Mouse (Mus musculus) neural tube, embryonic 11.5 days (tissue): ENCODE data around the gene Abtb1. TPM values are rescaled to one million over a fixed set of nuclear protein-coding genes. Genes with fewer than 3 reads are reported as not detected.

Experiments used
- ATAC-seq: fragments of 200-750 bp; cut with Nextera tagmentation; 2 replicates; pipeline ENCODE4 v1.8.0; 2017; ENCODE audit warnings: moderate number of reproducible peaks, mild to moderate bottlenecking, moderate TSS enrichment, moderate library complexity; ENCODE audit not compliant: insufficient read depth, low FRiP score, low TSS enrichment
- DNase-seq: peaks from one replicate; pipeline ENCODE4 v3.0.0-alpha.2; 2015; ENCODE audit warnings: low spot score
- H3K27ac ChIP-seq: fragments of 300-500 bp; sonication (generic); 2 replicates; pipeline ENCODE4 v1.5.1; 2014; ENCODE audit warnings: low read depth, mild to moderate bottlenecking, low read length
- H3K27me3 ChIP-seq: fragments of 300-500 bp; sonication (generic); 2 replicates; pipeline ENCODE4 v1.6.1; 2014; ENCODE audit warnings: mild to moderate bottlenecking, low read length, mixed read lengths; ENCODE audit not compliant: control insufficient read depth, insufficient read depth
- H3K36me3 ChIP-seq: fragments of 300-500 bp; sonication (generic); 2 replicates; pipeline ENCODE4 v1.6.1; 2014; ENCODE audit warnings: mild to moderate bottlenecking, low read length, moderate library complexity, mixed read lengths; ENCODE audit not compliant: control insufficient read depth, insufficient read depth
- H3K4me1 ChIP-seq: fragments of 300-500 bp; sonication (generic); 2 replicates; pipeline ENCODE4 v1.6.1; 2014; ENCODE audit warnings: low read length, mixed read lengths; ENCODE audit not compliant: control insufficient read depth, insufficient read depth
- H3K4me2 ChIP-seq: fragments of 300-500 bp; sonication (generic); 2 replicates; pipeline ENCODE4 v1.6.1; 2014; ENCODE audit warnings: low read depth, mild to moderate bottlenecking, moderate library complexity
- H3K4me3 ChIP-seq: fragments of 300-500 bp; sonication (generic); 2 replicates; pipeline ENCODE4 v1.5.1; 2014; ENCODE audit warnings: low read depth, low read length
- H3K9ac ChIP-seq: fragments of 300-500 bp; sonication (generic); 2 replicates; pipeline ENCODE4 v1.6.1; 2014; ENCODE audit warnings: mild to moderate bottlenecking, low read length
- H3K9me3 ChIP-seq: fragments of 300-500 bp; sonication (generic); 2 replicates; pipeline ENCODE4 v1.6.1; 2016; ENCODE audit warnings: low read length; ENCODE audit not compliant: control insufficient read depth
- WGBS: fragments of 180-500 bp; shearing (Covaris S2); extraction: QIAGEN DNeasy Blood & Tissue Kit; methylation state at CpG from one replicate; pipeline ENCODE4 v1.1.7; 2014; 5-methylcytosine and 5-hydroxymethylcytosine counted together
- polyA plus RNA-seq: library from polyadenylated mRNA; unstranded; fragments of >200 nt; fragmentation: Nextera tagmentation; extraction: Ambion mirVana; gene quantifications from 2 replicates; pipeline ENCODE4 v1.2.1, GENCODE M21; 2014

Gene Abtb1
- polyA plus RNA-seq, 1 experiment from 2014 or later: 28.4 TPM

DNA sequence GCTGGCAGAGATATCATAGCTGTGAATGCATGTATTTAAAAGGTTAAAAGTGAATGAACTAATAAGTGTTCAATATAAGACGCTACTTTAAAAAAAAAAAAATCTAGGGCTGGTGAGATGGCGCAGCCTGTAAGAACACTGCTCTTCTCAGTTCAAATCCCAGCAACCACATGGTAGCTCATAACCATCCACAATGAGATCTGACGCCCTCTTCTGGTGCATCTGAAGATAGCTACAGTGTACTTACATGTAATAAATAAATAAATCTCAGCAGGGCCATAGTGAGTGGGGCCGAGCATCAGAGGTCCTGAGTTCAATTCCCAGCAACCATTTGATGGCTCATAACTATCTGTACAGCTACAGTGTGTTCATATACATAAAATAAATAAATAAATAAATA, 37.7 kb upstream of the Abtb1 start:
- Histone ChIP-seq H3K27me3 (no peaks in the 10 kb centered on the region), H3K9ac (no peak overlapping the region), H3K36me3 (peaks cover 6% of the 10 kb centered on the region), H3K9me3 (no peaks in the 10 kb centered on the region), H3K4me1 (no peaks in the 10 kb centered on the region), H3K4me2 (no peak overlapping the region), H3K4me3 (no peak overlapping the region), H3K27ac (no peak overlapping the region)
- 68% methylated on average over 4 of the region's 4 CpGs for WGBS
- ATAC-seq (no peak), DNase-seq (no peak)

GRCm38 (mm10) chr6:88874868-88875508, 33.2 kb upstream of the Abtb1 start, which contains the start of gene Podxl2:
Gene Podxl2, minus strand, starts transcription at chr6:88875044.
- ATAC-seq (peak; percentile 79), DNase-seq (peak; percentile 89)
- 7% methylated on average over 45 of the region's 63 CpGs for WGBS
- H3K36me3 ChIP-seq: no peaks in the 10 kb centered on the region
- peak within 1 kb of the TSS; percentile 49 for H3K27ac ChIP-seq
- H3K4me1 ChIP-seq: peaks cover 5% of the 10 kb centered on the region; the same call in 1 of the 2 replicates
- H3K9ac ChIP-seq: peak within 1 kb of the TSS; percentile 88
- peak within 1 kb of the TSS; percentile 75 for H3K4me3 ChIP-seq
- H3K9me3 ChIP-seq: no peaks in the 10 kb centered on the region
- peak within 1 kb of the TSS; percentile 73 for H3K4me2 ChIP-seq
- no peaks in the 10 kb centered on the region for H3K27me3 ChIP-seq

DNA sequence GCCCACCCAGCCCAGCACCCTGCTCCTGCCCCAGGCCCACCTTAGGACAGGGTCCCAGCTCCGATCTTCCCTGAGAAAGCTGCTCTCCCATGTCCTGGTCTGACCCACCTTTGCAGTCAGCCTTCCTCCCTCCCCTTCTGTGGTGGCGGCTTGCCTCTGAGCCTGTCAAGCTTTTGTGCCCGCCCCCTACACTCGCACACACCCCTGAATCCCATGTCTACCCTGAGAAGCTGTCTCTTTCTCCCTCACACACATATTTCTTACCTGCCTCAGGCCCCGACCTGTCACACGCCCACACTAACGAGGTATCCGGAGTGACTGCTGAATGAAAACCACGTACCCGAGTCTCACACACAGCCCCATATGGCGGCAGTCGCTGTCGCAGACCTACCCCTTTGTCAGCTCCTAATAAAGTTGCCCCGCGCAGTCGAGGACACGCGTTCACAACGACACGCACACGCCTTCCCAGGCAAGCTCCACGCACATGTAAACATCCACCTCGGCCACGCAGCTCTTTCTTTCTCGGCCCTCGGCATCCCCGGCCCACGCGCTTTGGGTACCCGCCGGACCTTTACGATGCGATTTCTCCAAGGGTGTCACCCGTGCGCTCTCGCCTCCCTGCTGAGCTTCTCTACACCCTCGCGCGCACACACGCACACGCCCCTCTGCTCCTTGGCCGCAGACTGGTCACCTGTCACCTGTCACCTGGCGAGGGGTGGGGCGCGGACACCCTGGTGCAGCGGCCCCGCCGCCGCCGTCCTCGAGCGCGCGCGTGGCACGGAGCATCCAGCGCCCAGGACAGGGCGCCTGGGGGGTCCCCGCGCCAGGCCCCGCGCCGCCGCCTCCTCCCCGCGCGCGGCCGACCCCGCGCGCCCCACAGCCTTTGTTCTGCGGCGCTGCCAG, 32.4 kb upstream of the Abtb1 start:
- Histone ChIP-seq H3K27ac (peak overlapping the region; percentile 49), H3K4me1 (peaks cover 5% of the 10 kb centered on the region; the same call in 1 of the 2 replicates), H3K27me3 (no peaks in the 10 kb centered on the region), H3K9me3 (no peaks in the 10 kb centered on the region), H3K4me2 (peak overlapping the region; percentile 73), H3K36me3 (no peaks in the 10 kb centered on the region), H3K9ac (peak overlapping the region; percentile 88), H3K4me3 (peak overlapping the region; percentile 75)
- ATAC-seq: peak; percentile 62
- 3% methylated on average over 67 of the region's 74 CpGs for WGBS
- peak; percentile 61 for DNase-seq

DNA sequence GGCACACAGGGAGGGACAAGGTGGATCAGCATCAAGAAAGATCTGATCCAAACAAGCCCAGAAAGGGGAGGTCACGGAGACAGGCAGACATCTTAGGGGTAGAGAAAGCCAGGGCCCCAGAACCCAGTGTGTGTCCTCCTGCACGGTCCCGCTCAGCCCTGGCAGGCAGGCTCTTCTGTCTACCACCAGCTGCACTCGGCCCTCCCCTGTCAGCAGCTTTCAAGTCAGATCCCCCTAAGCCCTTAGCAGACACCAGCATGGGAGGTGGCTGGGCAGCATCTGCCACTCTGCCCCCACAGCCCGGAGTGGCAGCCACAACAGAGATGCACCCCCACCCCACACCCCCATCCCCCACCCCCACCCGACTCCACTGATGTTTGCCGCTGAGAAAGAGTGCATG, 31.0 kb upstream of the Abtb1 start:
- H3K27ac ChIP-seq: no peak overlapping the region
- peak overlapping the region; percentile 73 for H3K4me2 ChIP-seq
- 38% methylated on average over 7 of the region's 7 CpGs for WGBS
- no peak for DNase-seq
- H3K4me1 ChIP-seq: peaks cover 5% of the 10 kb centered on the region; the same call in 1 of the 2 replicates
- H3K36me3 ChIP-seq: no peaks in the 10 kb centered on the region
- H3K9ac ChIP-seq: no peak overlapping the region
- no peak for ATAC-seq
- no peaks in the 10 kb centered on the region for H3K9me3 ChIP-seq
- H3K27me3 ChIP-seq: no peaks in the 10 kb centered on the region
- peak overlapping the region; percentile 75; the same call in 1 of the 2 replicates for H3K4me3 ChIP-seq

GRCm38 (mm10) chr6:88871546-88871945, 29.8 kb upstream of the Abtb1 start:
- Histone ChIP-seq H3K9me3 (no peaks in the 10 kb centered on the region), H3K4me3 (no peak overlapping the region), H3K4me2 (no peak overlapping the region), H3K4me1 (peaks cover 5% of the 10 kb centered on the region; the same call in 1 of the 2 replicates), H3K27me3 (no peaks in the 10 kb centered on the region), H3K9ac (no peak overlapping the region), H3K36me3 (no peaks in the 10 kb centered on the region), H3K27ac (no peak overlapping the region)
- DNase-seq: no peak
- no peak for ATAC-seq
- 59% methylated on average over 8 of the region's 8 CpGs for WGBS

DNA sequence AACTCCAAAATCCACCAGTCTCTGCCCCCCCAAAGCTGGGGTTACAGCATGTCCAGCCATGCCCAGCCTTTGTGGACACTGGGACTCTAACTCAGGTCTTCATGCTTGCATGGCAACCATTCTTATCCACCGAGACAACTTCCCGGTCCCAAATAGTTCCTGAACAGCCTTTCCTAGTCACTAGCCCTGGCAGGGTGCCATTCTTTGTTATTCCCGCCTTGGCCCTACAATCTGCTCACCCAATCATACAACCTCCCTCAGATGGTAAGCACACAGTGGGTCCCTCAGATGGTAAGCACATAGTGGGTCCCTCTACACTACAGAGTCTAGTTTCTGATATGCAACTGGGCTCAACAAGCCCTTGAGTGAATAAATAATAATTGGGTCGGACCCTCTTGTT, 28.8 kb upstream of the Abtb1 start:
- peaks cover 5% of the 10 kb centered on the region; the same call in 1 of the 2 replicates for H3K4me1 ChIP-seq
- WGBS: 60% methylated on average over 4 of the region's 4 CpGs
- ATAC-seq (no peak), DNase-seq (no peak)
- H3K36me3 ChIP-seq: no peaks in the 10 kb centered on the region
- H3K27ac ChIP-seq: no peak overlapping the region
- H3K9ac ChIP-seq: no peak overlapping the region
- H3K4me3 ChIP-seq: no peak overlapping the region
- H3K9me3 ChIP-seq: no peaks in the 10 kb centered on the region
- no peaks in the 10 kb centered on the region for H3K27me3 ChIP-seq
- H3K4me2 ChIP-seq: no peak overlapping the region

- DNase-seq: no peak
- Histone ChIP-seq H3K9me3 (no peaks in the 10 kb centered on the region), H3K4me3 (no peak overlapping the region), H3K9ac (no peak overlapping the region), H3K4me1 (peaks cover 5% of the 10 kb centered on the region; the same call in 1 of the 2 replicates), H3K27ac (no peak overlapping the region), H3K36me3 (no peaks in the 10 kb centered on the region), H3K4me2 (no peak overlapping the region), H3K27me3 (no peaks in the 10 kb centered on the region)
- no peak for ATAC-seq
- WGBS: 90% methylated on average over 7 of the region's 7 CpGs
Measured at GRCm38 (mm10) chr6:88869459-88869858, 27.7 kb upstream of the Abtb1 start.

DNA sequence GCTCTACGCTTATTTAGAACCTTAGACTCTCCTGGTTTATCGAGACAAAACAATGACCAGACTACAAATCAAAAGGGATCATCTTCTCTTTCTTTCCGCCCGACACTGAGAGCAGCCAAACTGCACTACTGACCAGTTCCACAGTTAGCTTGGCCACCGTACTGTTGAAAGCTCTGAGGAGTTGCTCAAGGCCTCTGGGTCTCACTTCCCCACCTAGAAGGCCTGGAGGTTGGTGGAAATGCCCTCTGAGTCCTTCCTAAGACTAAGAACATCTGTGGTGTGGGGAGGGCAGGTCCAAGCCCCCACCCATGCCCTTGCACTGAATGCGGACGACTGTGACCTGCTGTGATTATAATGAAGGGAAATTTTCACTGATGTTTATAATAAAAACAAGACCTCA, 23.9 kb upstream of the Abtb1 start:
- peaks cover 3% of the 10 kb centered on the region; the same call in 1 of the 2 replicates for H3K4me1 ChIP-seq
- DNase-seq (no peak), ATAC-seq (no peak)
- no peaks in the 10 kb centered on the region for H3K9me3 ChIP-seq
- no peak overlapping the region for H3K27ac ChIP-seq
- H3K4me2 ChIP-seq: no peak overlapping the region
- H3K36me3 ChIP-seq: peaks cover 11% of the 10 kb centered on the region
- H3K27me3 ChIP-seq: no peaks in the 10 kb centered on the region
- WGBS: 86% methylated on average over 7 of the region's 7 CpGs
- H3K4me3 ChIP-seq: no peak overlapping the region
- H3K9ac ChIP-seq: no peak overlapping the region
